Mouse (Mus musculus) skeletal muscle tissue, adult 2 months (tissue): Measurements from ENCODE around the gene Rdm1.
"Not testable (repeated sequence)": the region's sequence is repeated elsewhere in the genome, so short reads cannot be mapped to it uniquely, and the experiment has no call there.

Experiments
- DNase-seq: peaks from one replicate; pipeline ENCODE4 v3.0.0-alpha.2; 2012; ENCODE audit warnings: low read depth, low spot score

Gene Rdm1

DNA sequence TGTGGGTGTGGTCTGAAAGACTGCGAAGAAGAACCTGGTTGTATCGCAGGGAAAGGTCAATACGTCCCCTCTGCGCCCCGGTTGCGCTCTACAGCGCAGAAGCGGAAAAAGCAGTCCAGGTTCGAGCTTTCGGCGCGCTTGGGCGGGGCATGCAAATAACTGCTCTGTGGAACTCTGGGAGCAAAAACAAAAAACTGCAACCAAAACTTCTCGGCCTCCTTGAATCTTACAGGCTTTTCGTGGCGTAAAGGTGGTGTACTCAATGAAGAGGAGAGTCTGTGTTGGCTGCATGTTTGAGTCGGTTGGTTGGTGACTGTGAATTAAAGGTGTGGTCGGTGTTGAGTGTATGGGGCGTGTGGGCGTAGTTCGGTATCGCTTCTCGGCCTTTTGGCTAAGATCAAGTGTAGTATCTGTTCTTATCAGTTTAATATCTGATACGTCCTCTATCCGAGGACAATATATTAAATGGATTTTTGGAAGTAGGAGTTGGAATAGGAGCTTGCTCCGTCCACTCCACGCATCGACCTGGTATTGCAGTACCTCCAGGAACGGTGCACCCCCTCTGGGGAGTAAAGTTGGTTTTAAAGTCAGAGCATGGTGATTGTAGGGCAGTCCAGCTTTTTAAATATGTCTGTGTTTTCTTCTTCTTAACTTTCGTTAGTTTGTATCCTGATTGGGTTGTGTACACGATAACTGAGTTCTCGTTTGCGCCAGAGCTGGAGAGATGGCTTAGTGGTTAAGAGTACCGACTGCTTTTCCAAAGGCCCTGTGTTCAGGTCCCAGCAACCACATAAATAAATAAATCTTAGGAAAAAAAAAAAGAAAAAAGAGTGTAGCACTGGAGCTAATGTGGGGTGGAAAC, at the start of gene Rdm1:
TSS of gene Rdm1 (plus strand) at position 201 of the 862 bp plus-strand sequence.
- peak; percentile 86 for DNase-seq

DNA sequence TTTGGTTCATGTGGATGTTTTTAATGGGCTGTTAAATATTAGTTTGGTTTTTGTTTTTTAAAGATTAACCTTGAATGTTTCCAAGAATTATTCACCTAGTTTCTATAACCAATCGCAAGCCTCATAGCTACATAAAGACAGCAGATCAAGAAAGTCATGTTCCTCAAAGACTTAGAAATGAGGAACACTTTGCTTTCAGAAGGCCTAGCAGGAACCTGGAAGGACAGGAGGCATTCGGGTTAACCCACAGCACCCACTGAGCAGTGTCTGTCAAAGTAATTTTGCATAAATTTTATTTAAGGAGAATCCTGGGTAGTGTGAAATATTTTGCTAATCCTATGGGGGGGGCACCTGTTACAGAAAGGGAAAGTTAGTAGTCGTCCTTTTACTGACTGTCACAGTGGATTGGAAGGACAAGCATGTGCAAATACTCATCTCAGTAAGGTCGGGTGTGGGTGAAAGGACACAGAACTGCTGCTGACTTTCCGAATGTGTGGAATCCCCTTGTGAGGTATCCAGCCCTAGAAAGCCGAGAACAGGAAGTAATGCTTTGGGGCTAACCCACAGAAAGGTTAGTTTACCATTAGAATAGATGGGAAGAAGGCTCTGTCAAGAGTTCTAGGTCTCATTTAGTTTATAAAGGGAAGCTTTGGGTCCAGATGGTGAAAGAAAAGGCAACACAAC, 45.8 kb upstream of the Rdm1 start:
- no peak for DNase-seq

DNA sequence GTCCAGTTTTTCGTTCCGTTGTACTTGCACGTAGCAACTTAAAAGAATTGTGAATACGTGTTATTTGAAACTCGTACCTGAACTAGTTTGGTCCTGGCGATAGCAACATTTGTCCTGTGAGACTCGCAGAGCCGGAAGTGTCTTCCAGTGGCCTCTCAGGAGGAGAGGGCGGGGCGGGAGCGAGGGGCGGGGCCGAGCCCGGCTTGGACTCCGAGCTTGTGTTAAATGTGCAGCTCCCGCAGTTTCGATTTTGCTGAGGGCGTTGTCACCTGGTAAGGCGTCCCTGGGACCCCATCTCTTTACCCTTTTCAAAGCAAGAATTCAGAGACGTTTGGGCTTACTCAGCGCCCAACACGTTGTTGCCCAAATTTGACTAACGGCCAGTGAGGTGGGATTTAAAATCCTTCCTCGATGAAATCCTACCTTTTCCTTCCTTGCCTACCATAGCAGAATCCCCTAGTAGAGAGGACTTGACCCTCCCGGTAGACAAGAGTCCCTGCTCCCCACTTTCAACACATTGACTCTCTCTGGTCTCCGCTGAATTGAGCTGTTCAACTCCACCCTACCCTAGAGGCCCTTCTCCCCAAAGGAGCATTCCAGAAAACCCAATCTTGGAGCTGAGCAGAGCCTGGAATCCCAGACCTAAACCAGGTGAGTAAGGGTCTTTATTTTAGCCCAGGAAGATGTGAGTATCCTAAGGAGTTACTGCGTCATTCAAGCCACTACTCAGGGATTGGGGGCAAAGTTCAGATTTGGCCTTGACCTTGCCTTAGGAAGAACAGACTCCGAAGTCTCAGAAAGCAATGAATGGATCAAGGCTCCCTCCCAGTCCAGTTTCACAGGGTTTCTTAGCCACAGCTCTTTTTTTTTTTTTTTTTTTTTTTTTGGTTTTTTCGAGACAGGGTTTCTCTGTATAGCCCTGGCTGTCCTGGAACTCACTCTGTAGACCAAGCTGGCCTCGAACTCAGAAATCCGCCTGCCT, 44.6 kb upstream of the Rdm1 start, which contains the start of gene Tmem106a:
TSS of gene Tmem106a (plus strand) at position 189 of the 982 bp plus-strand sequence.
- peak; percentile 50 for DNase-seq

DNA sequence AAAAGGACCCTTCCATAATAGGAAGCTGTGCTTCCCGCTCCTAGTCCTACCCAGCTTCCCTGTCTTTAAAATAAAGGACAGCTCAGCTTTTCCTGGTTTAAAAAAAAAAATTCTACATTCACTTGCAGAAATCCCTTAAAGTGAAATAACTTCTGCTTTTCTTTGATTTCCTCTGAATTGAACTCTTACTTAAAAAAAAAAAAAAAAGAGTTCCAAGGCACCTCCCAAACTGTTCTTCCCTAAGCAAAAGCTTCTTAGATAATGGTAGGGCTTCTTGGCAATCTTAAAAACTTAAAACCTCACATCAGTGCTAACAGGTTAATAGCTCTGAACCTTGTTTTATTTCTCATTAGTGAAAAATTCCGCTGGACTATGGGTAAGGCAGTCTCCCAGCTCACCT, 43.8 kb upstream of the Rdm1 start:
- no peak for DNase-seq

DNA sequence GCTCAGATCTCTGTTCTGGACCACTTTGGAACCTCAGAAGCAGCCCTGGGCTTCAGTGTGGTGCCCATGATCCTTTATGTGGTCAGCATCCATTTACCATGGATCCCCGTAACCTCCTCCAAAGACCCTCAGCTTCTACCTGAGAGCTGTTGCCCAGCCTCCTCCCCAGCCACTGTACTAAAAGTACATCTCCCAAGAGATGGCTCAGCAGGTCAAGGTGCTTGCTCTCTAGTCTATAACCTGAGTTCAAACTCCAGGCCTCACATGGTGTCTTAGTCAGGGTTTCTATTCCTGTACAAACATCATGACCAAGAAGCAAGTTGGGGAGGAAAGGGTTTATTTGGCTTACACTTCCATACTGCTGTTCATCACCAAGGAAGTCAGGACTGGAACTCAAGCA, 42.0 kb upstream of the Rdm1 start:
- DNase-seq = not testable (repeated sequence)

DNA sequence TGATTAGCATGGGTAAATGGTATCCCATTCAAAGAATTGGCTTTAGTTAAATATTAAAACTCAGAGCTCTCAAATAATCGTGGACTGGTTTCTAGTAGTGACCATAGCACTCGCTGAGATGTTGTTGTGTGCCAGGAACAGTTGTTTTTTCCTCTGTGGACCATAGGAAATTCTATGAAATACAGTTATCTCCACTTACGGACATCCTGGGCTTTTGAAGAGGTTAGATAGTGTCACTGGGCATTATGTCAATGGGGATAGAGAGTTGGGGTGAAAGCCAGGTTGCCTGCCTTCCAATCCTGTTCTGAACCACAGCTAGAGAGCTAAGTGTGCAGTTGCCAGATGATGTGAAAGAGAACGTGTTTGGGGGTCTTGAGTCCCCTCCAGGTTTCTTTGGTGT, 41.2 kb upstream of the Rdm1 start:
- no peak for DNase-seq

DNA sequence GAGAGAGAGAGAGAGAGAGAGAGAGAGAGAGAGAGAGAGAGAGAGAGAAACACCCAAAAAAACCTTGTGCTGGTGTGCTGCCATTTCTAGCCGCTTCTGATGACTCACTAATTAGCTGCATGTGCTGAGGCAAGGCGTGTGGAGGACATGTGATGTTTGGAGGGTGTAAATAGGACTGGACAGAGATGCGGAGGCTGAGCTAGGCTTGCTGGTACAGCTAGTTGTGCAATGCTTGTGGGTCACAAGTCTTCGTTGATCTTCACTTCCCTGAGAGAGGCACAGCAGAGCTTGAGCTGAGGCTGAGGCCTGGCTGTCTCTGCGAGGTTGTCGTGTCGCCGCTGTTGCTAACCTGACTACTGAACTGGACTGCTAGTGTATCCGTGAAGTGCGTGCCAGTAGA, 39.3 kb upstream of the Rdm1 start:
- DNase-seq = peak; percentile 50

DNA sequence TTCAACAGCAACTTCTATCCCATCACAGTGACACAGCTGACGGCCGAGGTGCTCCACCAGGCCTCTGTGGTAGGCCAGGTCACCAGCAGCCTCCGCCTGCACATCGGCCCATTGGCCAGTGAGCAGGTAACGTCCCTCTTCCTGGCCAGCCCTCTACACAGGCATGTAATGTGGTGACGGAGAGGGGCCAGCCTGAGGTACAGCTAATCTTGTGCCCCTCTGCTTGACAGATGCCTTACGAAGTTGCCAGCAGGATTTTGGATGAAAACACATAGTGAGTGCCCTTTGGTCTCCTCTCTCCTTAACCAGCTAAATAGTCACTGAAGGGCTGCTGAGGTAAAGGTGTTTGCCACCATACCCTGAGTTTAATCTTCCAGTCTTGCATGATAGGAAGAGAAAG, 38.1 kb upstream of the Rdm1 start:
- no peak for DNase-seq

DNA sequence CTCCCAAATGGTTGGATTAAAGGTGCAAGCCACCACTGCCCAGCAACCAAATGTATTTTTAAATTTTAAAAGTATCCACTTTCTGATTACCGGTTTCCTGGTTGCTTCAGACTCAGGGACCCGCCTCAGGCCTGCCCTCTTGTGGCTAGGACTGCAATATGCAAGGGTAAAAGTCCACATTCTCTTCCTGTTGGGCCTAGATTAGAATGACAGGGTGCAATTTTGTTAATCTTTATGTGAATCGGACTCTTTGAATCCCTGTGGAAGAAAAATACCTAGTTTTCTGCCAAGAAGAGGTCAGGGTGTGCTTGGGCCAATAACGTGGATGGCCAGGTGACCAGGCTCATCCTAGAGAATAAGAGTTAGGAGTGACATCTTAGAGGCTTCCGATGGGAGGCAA, 37.6 kb upstream of the Rdm1 start:
- no peak for DNase-seq

DNA sequence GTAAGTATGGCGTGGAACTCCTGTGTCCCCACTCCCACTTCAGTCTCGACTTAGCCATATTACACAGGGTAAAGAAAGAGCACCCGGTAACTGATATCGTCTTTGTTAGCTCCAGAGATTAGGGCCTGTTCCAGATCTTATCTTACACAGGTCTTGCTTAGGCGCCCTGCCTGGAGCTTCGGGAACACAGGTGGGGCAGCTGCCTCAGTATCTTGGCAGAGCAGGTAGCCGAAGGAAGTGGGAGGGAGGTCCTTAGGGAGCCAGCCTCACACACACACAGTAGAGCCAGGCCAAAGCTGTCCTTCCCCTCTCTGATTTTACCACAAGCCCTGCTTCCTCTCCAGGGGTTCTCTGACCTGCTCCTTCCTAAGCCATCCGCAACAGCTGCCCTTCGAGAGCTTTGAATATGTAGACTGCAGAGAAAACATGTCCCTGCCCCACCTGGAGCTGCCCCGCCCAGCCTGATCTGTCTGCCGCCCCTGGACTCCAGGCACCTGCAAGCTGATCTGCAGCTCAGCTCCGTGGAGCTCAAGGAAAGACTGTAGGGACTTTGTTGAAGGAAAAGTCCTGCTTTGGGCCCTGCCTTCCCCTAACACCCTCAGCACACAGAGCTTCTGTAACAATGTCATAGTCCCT, 36.9 kb upstream of the Rdm1 start:
- DNase-seq = no peak

DNA sequence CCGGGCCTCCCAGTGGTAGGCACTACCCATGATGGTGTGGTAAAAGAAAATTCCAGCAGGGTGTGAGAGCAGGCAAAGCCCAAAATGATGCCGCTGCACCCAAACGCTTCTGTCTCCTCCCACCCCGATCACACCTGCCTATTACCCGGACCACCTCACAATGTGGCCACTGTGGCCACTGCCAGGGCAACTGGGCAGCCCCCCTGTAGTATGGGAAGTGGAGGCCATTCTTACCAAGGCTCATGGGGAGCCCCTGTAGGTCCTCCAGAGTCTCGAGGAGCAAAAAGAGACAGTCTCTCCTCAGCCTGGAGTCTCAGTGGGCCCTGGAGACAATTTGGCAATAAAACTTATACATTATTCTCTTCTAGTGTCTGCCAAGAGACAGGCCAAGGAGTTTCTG, 27.8 kb upstream of the Rdm1 start, which contains the start of gene Gm11634:
TSS of gene Gm11634 (minus strand) at position 101 of the 400 bp plus-strand sequence.
- no peak for DNase-seq

DNA sequence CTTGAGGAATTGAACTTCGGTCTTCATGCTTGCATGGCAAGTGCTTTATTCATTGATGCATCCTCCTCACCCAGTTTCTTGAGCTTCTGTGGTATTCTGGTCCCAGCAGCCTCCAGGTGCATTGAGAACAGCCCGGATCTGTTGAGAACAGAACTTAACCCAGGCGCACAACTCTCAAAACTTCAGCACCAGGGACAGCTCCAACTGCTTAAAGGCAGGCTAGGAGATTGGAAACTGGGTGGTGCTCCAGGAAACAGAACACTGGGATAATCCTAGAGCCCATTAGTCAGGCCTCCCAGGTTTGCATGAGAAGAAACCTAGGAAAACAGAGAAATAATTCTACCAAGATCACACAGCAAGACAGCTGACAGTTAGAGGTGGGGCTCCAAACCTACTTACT, 24.5 kb upstream of the Rdm1 start:
- peak; percentile 31 for DNase-seq

DNA sequence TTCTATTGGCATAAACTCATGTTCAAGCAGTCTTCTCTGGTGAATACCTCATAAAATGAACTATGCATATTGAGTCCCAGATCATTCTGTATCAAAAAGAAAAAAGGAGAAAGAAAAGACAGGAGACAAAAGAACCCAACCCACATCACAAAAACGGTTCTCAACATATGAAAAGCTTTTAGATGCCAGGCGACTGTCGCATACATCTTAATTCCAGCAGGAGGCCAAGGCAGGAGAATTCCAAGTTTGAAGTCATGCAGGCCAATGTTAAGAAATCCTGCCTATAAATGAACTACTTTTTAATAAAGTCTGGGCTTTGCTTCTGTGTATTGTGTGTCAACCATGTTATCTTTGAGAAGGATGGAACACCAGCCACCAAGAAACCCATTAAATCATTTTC, 22.9 kb upstream of the Rdm1 start:
- DNase-seq = no peak

DNA sequence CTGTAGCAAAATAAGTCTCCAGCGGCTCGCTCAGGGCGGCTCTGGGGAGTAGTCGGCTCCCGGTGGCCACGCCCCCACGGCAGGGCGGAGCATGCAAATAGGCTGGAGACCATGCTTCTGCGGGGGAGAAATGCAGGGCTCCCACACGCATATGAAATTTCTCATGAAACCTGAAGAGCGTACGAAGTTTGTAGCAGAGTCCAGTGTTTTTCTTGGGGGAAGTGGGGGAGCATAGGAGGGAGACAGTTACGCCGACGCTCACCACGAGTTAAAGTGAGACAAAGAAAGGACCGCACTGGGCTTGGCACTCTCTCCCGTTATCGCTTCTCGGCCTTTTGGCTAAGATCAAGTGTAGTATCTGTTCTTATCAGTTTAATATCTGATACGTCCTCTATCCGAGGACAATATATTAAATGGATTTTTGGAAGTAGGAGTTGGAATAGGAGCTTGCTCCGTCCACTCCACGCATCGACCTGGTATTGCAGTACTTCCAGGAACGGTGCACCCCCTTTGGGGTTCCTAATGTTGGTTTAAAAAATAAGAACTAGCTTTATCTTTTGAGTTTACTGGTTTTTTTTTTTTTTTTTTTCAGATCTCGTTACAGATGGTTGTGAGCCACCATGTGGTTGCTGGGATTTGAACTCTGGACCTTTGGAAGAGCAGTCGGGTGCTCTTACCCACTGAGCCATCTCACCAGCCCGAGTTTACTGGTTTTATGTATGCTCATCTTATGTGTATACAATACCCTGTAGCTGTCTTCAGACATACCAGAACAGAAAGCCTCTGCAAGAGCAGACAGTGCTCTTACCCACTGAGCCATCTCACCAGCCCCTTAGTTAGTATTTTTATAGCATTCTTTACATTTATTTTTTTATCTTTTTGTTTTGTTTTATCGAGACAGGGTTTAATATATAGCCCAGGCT, 22.2 kb upstream of the Rdm1 start:
- not testable (repeated sequence) for DNase-seq

DNA sequence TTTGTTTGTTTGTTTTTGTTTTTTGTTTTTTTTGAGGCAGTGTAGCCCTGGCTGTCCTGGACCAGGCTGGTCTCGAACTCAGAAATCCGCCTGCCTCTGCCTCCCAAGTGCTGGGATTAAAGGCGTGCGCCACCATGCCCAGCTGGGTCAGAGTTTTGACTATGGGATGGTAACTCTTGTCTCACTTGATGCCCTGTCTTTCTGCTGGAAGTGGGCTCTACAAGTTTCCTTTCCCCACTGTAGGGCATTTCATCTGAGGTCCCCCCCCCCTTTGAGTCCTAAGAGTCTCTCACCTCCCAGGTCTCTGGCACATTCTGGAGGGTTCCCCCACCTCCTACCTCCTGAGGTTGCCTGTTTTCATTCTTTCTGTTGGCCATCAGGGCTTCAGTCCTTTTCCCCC, 19.9 kb upstream of the Rdm1 start:
- not testable (repeated sequence) for DNase-seq

DNA sequence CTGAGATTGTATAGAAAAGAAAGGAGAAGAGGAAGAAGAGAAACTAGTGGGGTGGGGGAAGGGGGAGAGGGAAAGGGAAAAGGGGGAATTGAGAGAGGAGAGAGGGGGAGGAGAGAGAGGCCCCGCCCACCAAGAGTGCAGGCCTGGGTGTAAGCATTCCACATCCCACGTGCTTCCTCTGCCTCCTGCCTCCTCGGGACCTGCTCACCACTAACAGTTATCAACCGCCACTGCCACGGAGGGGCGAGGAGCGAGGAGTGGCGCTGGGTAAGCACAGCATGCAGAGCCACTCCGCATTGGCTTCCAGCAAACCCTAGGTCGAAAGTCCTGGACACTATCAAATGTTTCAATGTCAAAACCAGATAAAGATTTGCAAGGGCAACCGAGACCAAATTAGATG, 16.6 kb upstream of the Rdm1 start:
- DNase-seq = no peak

DNA sequence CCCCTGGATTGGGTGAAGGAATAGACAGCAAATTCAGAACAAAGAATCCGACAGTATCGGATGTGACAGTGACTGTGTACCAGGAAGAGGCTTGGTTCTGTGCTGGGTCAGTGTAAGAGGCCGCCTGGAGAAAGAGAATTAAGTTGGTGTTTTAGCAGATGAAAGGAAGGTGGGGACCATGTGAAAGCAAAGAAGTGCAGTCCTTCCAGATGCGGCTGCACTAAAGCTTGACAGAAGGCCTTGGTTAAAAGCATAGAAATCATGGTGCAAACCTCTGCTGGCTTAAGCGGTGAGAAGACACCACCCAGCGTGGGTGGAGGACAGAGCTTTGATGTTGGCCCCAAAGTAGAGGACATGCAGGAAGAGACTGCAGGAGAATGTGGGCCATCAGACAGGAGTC, 13.4 kb upstream of the Rdm1 start:
- no peak for DNase-seq

DNA sequence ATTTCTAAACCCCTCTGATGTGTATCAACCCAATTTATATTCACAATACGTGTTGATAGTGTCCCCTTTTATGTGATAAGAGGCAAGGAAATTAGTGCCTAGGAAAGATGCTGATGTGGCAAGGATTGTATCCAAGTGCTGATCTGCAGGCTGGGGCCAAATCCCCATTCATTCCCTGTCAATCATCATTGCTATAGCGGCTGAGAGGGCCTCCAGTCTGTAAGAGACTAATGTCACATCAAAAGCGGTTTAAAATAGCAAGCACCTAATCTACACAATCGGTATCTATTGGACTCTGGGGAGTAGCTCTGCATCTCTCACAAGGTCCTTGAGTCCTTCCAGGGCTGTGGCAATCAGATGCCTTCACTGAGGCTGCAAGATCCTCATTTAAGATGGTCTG, 12.9 kb upstream of the Rdm1 start:
- DNase-seq = no peak

DNA sequence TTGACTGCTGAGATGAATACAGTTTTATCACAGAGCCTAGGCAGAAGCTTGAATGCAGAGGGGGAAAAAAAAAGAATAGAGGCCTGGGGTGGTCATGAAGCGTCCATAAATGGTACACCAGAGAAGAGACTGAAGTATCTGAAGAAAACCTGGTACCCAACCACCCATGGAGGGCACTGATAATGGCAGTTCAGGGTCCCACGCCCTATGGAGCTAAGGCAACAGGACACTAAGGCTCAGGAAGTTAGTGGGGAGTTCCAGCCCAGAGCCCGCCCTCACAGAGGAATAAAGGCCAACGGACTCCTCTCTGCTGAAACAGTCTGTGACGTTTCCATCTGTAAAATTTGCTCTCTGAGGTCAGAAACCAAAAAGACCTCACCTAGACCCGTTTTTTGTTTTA, 11.6 kb upstream of the Rdm1 start:
- DNase-seq = no peak

DNA sequence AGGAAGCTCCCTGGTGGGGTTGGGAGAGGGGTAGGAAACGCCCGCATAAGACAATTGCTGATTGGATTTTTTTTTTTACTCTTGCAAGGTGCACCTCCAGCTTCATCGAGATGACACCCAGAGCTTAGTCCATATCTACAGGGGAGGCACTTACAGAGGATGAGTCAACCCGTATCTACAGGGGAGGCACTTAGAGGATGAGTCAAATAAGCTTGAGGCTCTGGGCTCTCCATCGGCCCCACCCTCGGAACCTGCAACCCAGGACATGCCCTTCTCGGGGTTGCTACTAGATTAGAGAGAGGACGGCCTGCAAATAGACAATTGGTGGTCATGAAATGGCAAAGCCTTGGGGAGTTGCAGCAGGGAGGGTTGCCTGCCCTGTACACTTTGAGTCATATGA, 10.9 kb upstream of the Rdm1 start:
- DNase-seq = no peak
